Mouse (Mus musculus) kidney, adult 2 months (tissue): ENCODE measurements around the gene Lhfpl2. TPM values are rescaled to one million over a fixed set of nuclear protein-coding genes. Genes with fewer than 3 reads are reported as not detected.

Source experiments
- DNase-seq: peaks from one replicate; pipeline ENCODE4 v3.0.0; 2021
- H3K27ac ChIP-seq: fragments of 200-500 bp; 2 replicates; pipeline ENCODE4 v1.5.1; 2012; ENCODE audit warnings: low read depth, low read length, control low read depth, inconsistent platforms; ENCODE audit not compliant: insufficient read depth
- H3K27me3 ChIP-seq: fragments of 200-500 bp; replicated peaks from 2 replicates; pipeline ENCODE4 v1.6.1; 2012; ENCODE audit warnings: mild to moderate bottlenecking, moderate library complexity, low read length, inconsistent platforms; ENCODE audit not compliant: control insufficient read depth, insufficient read depth
- H3K36me3 ChIP-seq: fragments of 200-500 bp; 2 replicates; pipeline ENCODE4 v1.6.1; 2012; ENCODE audit warnings: mild to moderate bottlenecking, moderate library complexity, low read length, inconsistent platforms; ENCODE audit not compliant: control insufficient read depth, insufficient read depth
- H3K4me1 ChIP-seq: fragments of 200-500 bp; 2 replicates; pipeline ENCODE4 v1.6.1; 2011; ENCODE audit warnings: low read length; ENCODE audit not compliant: control insufficient read depth, insufficient read depth
- H3K4me3 ChIP-seq: fragments of 200-500 bp; 2 replicates; pipeline ENCODE4 v1.5.1; 2011; ENCODE audit warnings: mild to moderate bottlenecking, low read depth, low read length, control low read depth; ENCODE audit not compliant: insufficient read depth
- CTCF ChIP-seq: fragments of 200-500 bp; conservative IDR thresholded peaks from 2 replicates; pipeline ENCODE4 v1.5.1; 2011; ENCODE audit warnings: low read depth, mild to moderate bottlenecking, control low read depth, low read length, moderate library complexity, mixed read lengths; ENCODE audit not compliant: insufficient read depth, insufficient read length
- POLR2A ChIP-seq: fragments of 200-500 bp; IDR thresholded peaks from one replicate; pipeline ENCODE4 v1.6.1; 2011; ENCODE audit warnings: low read depth, low read length, control low read depth
- WGBS: fragments of 180-500 bp; shearing (Covaris S2); methylation state at CpG from one replicate; pipeline ENCODE4 v1.1.7; 2018; 5-methylcytosine and 5-hydroxymethylcytosine counted together
- polyA plus RNA-seq: library from polyadenylated mRNA; depleted of rRNA; stranded (reverse); fragments of >200 nt; gene quantifications from 2 replicates; pipeline ENCODE4 v1.2.3, GENCODE M21; 2012

Gene Lhfpl2
- polyA plus RNA-seq, 1 experiment = 11.3 TPM

GRCm38 (mm10) chr13:94066626-94067275 is 9.2 kb downstream of the Lhfpl2 start:
- 93% methylated on average over 5 of the region's 5 CpGs for WGBS
- Histone ChIP-seq H3K4me1 (peaks cover 13% of the 10 kb centered on the region), H3K27me3 (no peaks in the 10 kb centered on the region), H3K27ac (no peak overlapping the region), H3K4me3 (no peak overlapping the region), H3K36me3 (no peaks in the 10 kb centered on the region)
- no peak for TF ChIP-seq POLR2A
- TF ChIP-seq CTCF = no peak
- no peak for DNase-seq

- no peaks in the 10 kb centered on the region for H3K36me3 ChIP-seq
- 97% methylated on average over 1 of the region's 1 CpGs for WGBS
- peaks cover 8% of the 10 kb centered on the region; the same call in 1 of the 2 replicates for H3K4me1 ChIP-seq
- H3K4me3 ChIP-seq = no peak overlapping the region
- H3K27me3 ChIP-seq = no peaks in the 10 kb centered on the region
- TF ChIP-seq POLR2A (no peak), CTCF (no peak)
- H3K27ac ChIP-seq = no peak overlapping the region
- no peak for DNase-seq
Observed at GRCm38 (mm10) chr13:94068308-94068707, 10.7 kb downstream of the Lhfpl2 start.

- 76% methylated on average over 16 of the region's 16 CpGs for WGBS
- no peak for DNase-seq
- no peak for TF ChIP-seq POLR2A
- no peak for TF ChIP-seq CTCF
- 0 out of 2 replicates have a peak, but pooled peaks cover 3% of the 10 kb centered on the region for H3K4me1 ChIP-seq
- H3K4me3 ChIP-seq = no peak overlapping the region
- H3K27ac ChIP-seq = no peak overlapping the region
- no peaks in the 10 kb centered on the region for H3K36me3 ChIP-seq
- no peaks in the 10 kb centered on the region for H3K27me3 ChIP-seq
Observed at GRCm38 (mm10) chr13:94069421-94070307, 12.1 kb downstream of the Lhfpl2 start.

GRCm38 (mm10) chr13:94070308-94070619 is 12.7 kb downstream of the Lhfpl2 start:
- Histone ChIP-seq H3K4me3 (no peak overlapping the region), H3K36me3 (no peaks in the 10 kb centered on the region), H3K27me3 (no peaks in the 10 kb centered on the region), H3K27ac (no peak overlapping the region), H3K4me1 (0 out of 2 replicates have a peak, but pooled peaks cover 3% of the 10 kb centered on the region)
- WGBS = 77% methylated on average over 3 of the region's 3 CpGs
- TF ChIP-seq CTCF (no peak; the same call in 1 of the 2 replicates), POLR2A (no peak)
- no peak for DNase-seq

- Histone ChIP-seq H3K4me1 (0 out of 2 replicates have a peak, but pooled peaks cover 3% of the 10 kb centered on the region), H3K27me3 (no peaks in the 10 kb centered on the region), H3K36me3 (no peaks in the 10 kb centered on the region), H3K4me3 (no peak overlapping the region), H3K27ac (no peak overlapping the region)
- TF ChIP-seq CTCF = no peak
- no peak for TF ChIP-seq POLR2A
- 70% methylated on average over 3 of the region's 3 CpGs for WGBS
- DNase-seq = no peak
Observed at GRCm38 (mm10) chr13:94070927-94071326, 13.3 kb downstream of the Lhfpl2 start.

DNA sequence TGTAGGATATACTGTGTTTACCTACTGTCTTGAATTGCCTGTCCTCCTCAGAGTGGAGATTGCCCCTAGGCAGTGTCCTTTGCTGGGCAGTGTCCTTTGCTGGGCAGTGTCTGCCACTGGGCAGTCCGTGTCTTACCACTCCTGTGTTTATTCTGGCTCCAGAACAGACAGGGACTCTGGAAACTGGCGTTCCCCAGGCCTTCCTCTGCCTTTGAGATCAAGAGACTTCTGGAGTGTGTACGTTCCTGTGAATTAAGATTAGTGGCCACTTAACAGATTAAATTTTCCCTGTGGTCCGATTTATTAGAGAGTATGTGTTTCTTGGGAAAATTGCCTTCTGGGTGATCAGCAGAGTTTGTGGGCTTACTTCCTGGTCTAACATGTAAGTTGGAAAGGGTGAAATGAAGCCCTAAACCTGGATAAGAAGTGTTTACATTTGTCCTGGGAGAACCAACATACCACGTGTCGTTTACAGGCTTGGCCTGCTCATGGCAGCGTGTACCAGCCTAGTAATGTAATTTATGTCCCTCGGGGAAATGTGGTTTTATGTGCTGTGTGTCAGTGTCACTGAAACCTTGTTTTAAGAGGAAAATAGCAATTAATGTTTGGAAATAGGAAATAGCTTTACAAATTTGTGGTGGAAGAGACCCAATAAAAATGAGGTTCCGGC is 15.6 kb downstream of the Lhfpl2 start:
- H3K4me3 ChIP-seq = no peak overlapping the region
- TF ChIP-seq POLR2A (no peak), CTCF (no peak)
- H3K27me3 ChIP-seq = no peaks in the 10 kb centered on the region
- no peak overlapping the region for H3K27ac ChIP-seq
- 45% methylated on average over 9 of the region's 9 CpGs for WGBS
- peaks cover 7% of the 10 kb centered on the region; the same call in 1 of the 2 replicates for H3K4me1 ChIP-seq
- H3K36me3 ChIP-seq = no peaks in the 10 kb centered on the region
- no peak for DNase-seq

GRCm38 (mm10) chr13:94073716-94074115 is 16.1 kb downstream of the Lhfpl2 start:
- DNase-seq = no peak
- no peak overlapping the region for H3K4me3 ChIP-seq
- WGBS = 67% methylated on average over 5 of the region's 5 CpGs
- H3K27ac ChIP-seq = no peak overlapping the region
- H3K36me3 ChIP-seq = no peaks in the 10 kb centered on the region
- peaks cover 7% of the 10 kb centered on the region; the same call in 1 of the 2 replicates for H3K4me1 ChIP-seq
- TF ChIP-seq POLR2A = no peak
- no peak for TF ChIP-seq CTCF
- no peaks in the 10 kb centered on the region for H3K27me3 ChIP-seq
